Comparison of ENCODE assay signal across 20 mouse cellular contexts in the genomic region with DNA sequence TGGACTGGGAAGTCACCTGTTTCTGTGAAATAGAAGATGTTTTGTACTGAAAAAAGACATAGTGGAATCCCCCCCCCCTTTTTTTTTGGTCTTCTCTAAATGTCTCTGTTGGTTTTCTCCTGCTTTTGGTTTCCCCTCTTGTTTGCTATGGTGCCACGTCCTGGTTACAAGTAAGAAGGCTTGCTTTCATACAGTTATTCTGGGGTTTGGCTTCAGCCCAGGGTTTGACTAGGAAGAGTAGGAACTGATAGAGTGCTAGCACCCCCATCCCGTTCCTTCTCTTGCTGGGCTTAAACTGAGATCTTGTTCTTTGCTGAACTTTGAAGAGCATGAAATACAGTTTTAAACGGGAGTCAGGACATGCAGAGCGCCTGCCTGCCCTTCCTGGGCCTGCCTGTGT. TPM values are rescaled to one million over a fixed set of nuclear protein-coding genes. Genes with fewer than 3 reads are reported as not detected.
DNase-seq lines count a peak whose midpoint lies in the region; ATAC-seq lines count a peak whose summit lies in the region.
"Had no signal": no experiment of that assay in that cellular context is flagged by ENCODE, and none has a peak within 500 bp of the region (broad histone marks: within the 10 kb centered on the region; RNA-seq: fewer than 3 reads in every experiment).

No protein-coding gene starts in this region.

- ATAC-seq in lung, embryonic 15.5 days (ENCODE audit: borderline replicate concordance, extremely low read depth, low FRiP score, low TSS enrichment), result no peak
- ATAC-seq in common myeloid progenitor, adult 5-6 weeks (replicated peaks; ENCODE audit: low read depth, poor library complexity, severe bottlenecking), result peak; percentile 57
- ATAC-seq in neural tube, embryonic 15.5 days (ENCODE audit: low FRiP score), result no peak
- ATAC-seq: forebrain, embryonic 15.5 days had no signal

- no peak overlapping the region for H3K27ac ChIP-seq in heart, embryonic 10.5 days
- H3K27ac ChIP-seq in lung, embryonic 15.5 days, result peak overlapping the region; percentile 85
- H3K27ac ChIP-seq in neural tube, embryonic 15.5 days (replicated peaks), result no peak overlapping the region
- H3K27ac ChIP-seq: forebrain, embryonic 15.5 days; hindbrain, embryonic 15.5 days; liver, embryonic 14.5 days; midbrain, embryonic 12.5 days had no signal

- peaks cover 43% of the 10 kb centered on the region for H3K4me1 ChIP-seq in heart, embryonic 10.5 days
- H3K4me1 ChIP-seq in lung, embryonic 15.5 days, result peaks cover 35% of the 10 kb centered on the region
- peaks cover 4% of the 10 kb centered on the region; the same call in 1 of the 2 replicates for H3K4me1 ChIP-seq in neural tube, embryonic 15.5 days
- H3K4me1 ChIP-seq: forebrain, embryonic 15.5 days; hindbrain, embryonic 15.5 days had no signal

- H3K9ac ChIP-seq in lung, embryonic 15.5 days, result no peak overlapping the region
- no peak overlapping the region for H3K9ac ChIP-seq in neural tube, embryonic 15.5 days (replicated peaks)
- H3K9ac ChIP-seq: forebrain, embryonic 15.5 days; heart, embryonic 12.5 days; hindbrain, embryonic 15.5 days; limb, embryonic 12.5 days; liver, embryonic 14.5 days; midbrain, embryonic 12.5 days had no signal

- no peaks in the 10 kb centered on the region for H3K27me3 ChIP-seq in heart, embryonic 10.5 days (ENCODE audit: insufficient read depth, poor library complexity, severe bottlenecking)
- H3K27me3 ChIP-seq in lung, embryonic 15.5 days, result no peaks in the 10 kb centered on the region
- no peaks in the 10 kb centered on the region for H3K27me3 ChIP-seq in neural tube, embryonic 15.5 days (replicated peaks)
- H3K27me3 ChIP-seq: forebrain, embryonic 15.5 days; heart, embryonic 12.5 days; hindbrain, embryonic 15.5 days; limb, embryonic 12.5 days; midbrain, embryonic 12.5 days had no signal

- H3K36me3 ChIP-seq in heart, embryonic 10.5 days, result no peaks in the 10 kb centered on the region
- H3K36me3 ChIP-seq in lung, embryonic 15.5 days, result no peaks in the 10 kb centered on the region
- H3K36me3 ChIP-seq in neural tube, embryonic 15.5 days, result peaks cover 31% of the 10 kb centered on the region

- no peak overlapping the region for H3K4me2 ChIP-seq in lung, embryonic 15.5 days
- no peak overlapping the region for H3K4me2 ChIP-seq in neural tube, embryonic 15.5 days
- H3K4me2 ChIP-seq: forebrain, embryonic 15.5 days; heart, embryonic 12.5 days; hindbrain, embryonic 15.5 days; limb, embryonic 12.5 days; midbrain, embryonic 12.5 days had no signal

- H3K4me3 ChIP-seq in heart, embryonic 10.5 days, result no peak overlapping the region
- H3K4me3 ChIP-seq in lung, embryonic 15.5 days, result no peak overlapping the region
- H3K4me3 ChIP-seq in neural tube, embryonic 15.5 days (replicated peaks), result no peak overlapping the region
- H3K4me3 ChIP-seq: forebrain, embryonic 15.5 days; heart, embryonic 12.5 days; hindbrain, embryonic 15.5 days; limb, embryonic 12.5 days; midbrain, embryonic 12.5 days had no signal

- DNase-seq in heart, adult 18-20 months, result peak; percentile 40 to 41
- DNase-seq in heart, embryonic 10.5 days (ENCODE audit: low spot score), result no peak
- DNase-seq in lung, postnatal 14 days, result no peak
- DNase-seq in retina, embryonic 14.5 days (ENCODE audit: low spot score), result no peak
- DNase-seq: adrenal gland, adult 2 months; cerebellum, adult 11-12 months; cerebellum, postnatal 14 days; embryo, embryonic 11 days; heart, postnatal 36 days; kidney, adult 8-10 months; kidney, postnatal 10 days had no signal

- WGBS in heart, embryonic 10.5 days, result 83% methylated on average over 4 of the region's 4 CpGs
- WGBS in lung, embryonic 15.5 days, result 66% methylated on average over 4 of the region's 4 CpGs
- 92% methylated on average over 4 of the region's 4 CpGs for WGBS in neural tube, embryonic 15.5 days

- no peaks in the 10 kb centered on the region for H3K9me3 ChIP-seq in heart, embryonic 10.5 days
- no peaks in the 10 kb centered on the region for H3K9me3 ChIP-seq in lung, embryonic 15.5 days
- H3K9me3 ChIP-seq in neural tube, embryonic 15.5 days (replicated peaks), result no peaks in the 10 kb centered on the region
- H3K9me3 ChIP-seq: forebrain, embryonic 15.5 days; heart, embryonic 12.5 days; hindbrain, embryonic 15.5 days; limb, embryonic 12.5 days; midbrain, embryonic 12.5 days had no signal

RNA-seq across cellular contexts. Expression of a gene that starts 46.9 kb away (rescaled TPM):
- total RNA-seq in heart, adult 18-20 months (2021), result 100 to 1,000 TPM in 1 of 2 experiments, 10 to 100 TPM in 1; 99.4 to 103 TPM
- 248 and 324 TPM in 2 replicates for polyA plus RNA-seq in heart, embryonic 10.5 days (2016; fragmentation: Nextera tagmentation; extraction: Ambion mirVana)
- polyA plus RNA-seq in lung, embryonic 15.5 days (2015; fragmentation: Nextera tagmentation; extraction: Ambion mirVana), result 252 and 256 TPM in 2 replicates
- total RNA-seq in common myeloid progenitor, adult 5-6 weeks (2017), result 135 and 155 TPM in 2 replicates
- polyA plus RNA-seq in neural tube, embryonic 15.5 days (2015; fragmentation: Nextera tagmentation; extraction: Ambion mirVana), result 242 and 256 TPM in 2 replicates

Comparison
In these comparisons a context has a peak if more than half of its experiments do, and no peak if none do; other contexts are left out.
1. DNase-seq: peak in heart, adult 18-20 months (2 of 2); none in heart, embryonic 10.5 days (single experiment), lung, postnatal 14 days (single experiment) and retina, embryonic 14.5 days (single experiment).